Mouse (Mus musculus): ENCODE measurements around the gene Myadm. TPM values are rescaled to one million over a fixed set of nuclear protein-coding genes. Genes with fewer than 3 reads are reported as not detected.

Gene Myadm
- polyA plus RNA-seq (2017; shearing (Covaris generic)): 5.3 TPM

GRCm38 (mm10) chr7:3288976-3289970, at the start of gene Myadm, which contains the start of gene Prkcg:
Gene Myadm (plus strand): TSS chr7:3289080.
Gene Prkcg (plus strand): TSS chr7:3289179.

DNA sequence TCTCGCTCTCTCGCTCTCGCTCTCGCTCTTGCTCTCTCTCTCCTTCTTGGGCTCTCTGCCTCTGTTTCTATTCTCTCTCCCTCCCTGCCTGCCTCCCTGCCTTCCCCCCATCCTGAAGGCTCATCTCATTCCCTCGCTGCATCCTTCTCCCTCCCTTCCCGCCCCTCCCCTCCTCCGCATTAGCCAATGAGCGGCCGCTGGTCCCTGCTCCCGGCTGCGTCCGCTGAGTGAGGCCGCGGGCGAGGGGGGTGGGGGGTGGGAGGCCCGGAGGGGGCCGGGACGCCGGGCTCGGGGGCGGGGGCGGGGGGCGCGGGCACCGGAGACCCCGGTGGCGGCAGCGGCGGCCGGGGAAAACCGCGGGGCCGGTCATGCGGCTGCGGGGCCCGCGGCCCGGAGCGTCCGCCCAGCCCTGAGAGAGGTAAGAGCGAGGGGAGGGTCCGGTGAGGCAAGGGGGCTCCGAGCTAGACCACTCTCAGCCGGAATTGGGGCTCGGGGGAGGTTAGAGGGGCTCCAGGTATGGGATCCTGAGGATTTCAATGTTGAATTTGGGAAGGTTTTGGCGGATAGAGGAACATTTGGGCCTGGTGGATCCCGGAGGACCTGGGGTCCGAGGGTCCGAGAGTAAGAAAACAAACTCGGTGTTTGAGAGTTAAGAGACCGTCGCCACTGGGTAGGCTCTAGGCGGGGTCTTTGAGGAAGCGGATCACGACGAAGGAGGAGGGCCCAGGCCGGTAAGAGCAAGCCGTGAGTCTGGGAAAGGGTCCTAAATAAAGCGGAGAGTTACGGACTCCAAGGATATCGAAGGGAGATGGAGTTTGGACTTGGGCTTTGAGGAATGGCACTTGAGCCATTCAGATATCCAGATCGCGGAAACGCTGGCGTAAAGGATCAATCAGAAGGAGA, 44.0 kb downstream of the Myadm start, which contains the start of gene Cacng7:
Cacng7 (plus strand) TSS at position 337 of the 903 bp plus-strand sequence.

Other genes with a start within 250 kb of the Myadm start
- gene AU018091, start 119.9 kb upstream of the Myadm start, polyA plus RNA-seq (2017; shearing (Covaris generic)): 0.08 TPM
- 0.06 TPM for gene Nlrp12, start 39.3 kb upstream of the Myadm start, polyA plus RNA-seq (2017; shearing (Covaris generic))
- gene Prkcg, start 99 bp downstream of the Myadm start, polyA plus RNA-seq (2017; shearing (Covaris generic)): 0.17 TPM
- not detected for gene Cacng7, start 43.9 kb downstream of the Myadm start, polyA plus RNA-seq (2017; shearing (Covaris generic))
- gene Cacng8, start 101.6 kb downstream of the Myadm start, polyA plus RNA-seq (2017; shearing (Covaris generic)): not detected
- not detected for gene Cacng6, start 135.1 kb downstream of the Myadm start, polyA plus RNA-seq (2017; shearing (Covaris generic))
- not detected for gene Tarm1, start 213.5 kb downstream of the Myadm start, polyA plus RNA-seq (2017; shearing (Covaris generic))

All from CD4-positive, CD25-positive, alpha-beta regulatory T cell (primary cell).